Mouse (Mus musculus) heart, embryonic 15.5 days (tissue): ENCODE data around the gene Hoxc11. TPM values are rescaled to one million over a fixed set of nuclear protein-coding genes. Genes with fewer than 3 reads are reported as not detected.

ENCODE experiments used
- ATAC-seq: fragments of 200-750 bp; cut with Nextera tagmentation; replicated peaks from 2 replicates; pipeline ENCODE4 v1.8.0; 2017; ENCODE audit warnings: low read depth, moderate TSS enrichment; ENCODE audit not compliant: insufficient number of reproducible peaks, insufficient read depth, low FRiP score
- H3K27ac ChIP-seq: fragments of 300-500 bp; sonication (generic); 2 replicates; pipeline ENCODE4 v1.5.1; 2015; ENCODE audit warnings: mild to moderate bottlenecking, inconsistent platforms
- H3K27me3 ChIP-seq: fragments of 300-500 bp; sonication (generic); 2 replicates; pipeline ENCODE4 v1.6.1; 2015; ENCODE audit warnings: inconsistent platforms
- H3K36me3 ChIP-seq: fragments of 300-500 bp; sonication (generic); 2 replicates; pipeline ENCODE4 v1.6.1; 2015; ENCODE audit warnings: mild to moderate bottlenecking, inconsistent platforms
- H3K4me1 ChIP-seq: fragments of 300-500 bp; sonication (generic); replicated peaks from 2 replicates; pipeline ENCODE4 v1.6.1; 2015; ENCODE audit warnings: inconsistent platforms
- H3K4me2 ChIP-seq: fragments of 300-500 bp; sonication (generic); 2 replicates; pipeline ENCODE4 v1.6.1; 2015; ENCODE audit warnings: inconsistent platforms, mild to moderate bottlenecking, moderate library complexity
- H3K4me3 ChIP-seq: fragments of 300-500 bp; sonication (generic); 2 replicates; pipeline ENCODE4 v1.5.1; 2015; ENCODE audit warnings: mild to moderate bottlenecking, inconsistent platforms
- H3K9ac ChIP-seq: fragments of 300-500 bp; sonication (generic); 2 replicates; pipeline ENCODE4 v1.6.1; 2015; ENCODE audit warnings: mild to moderate bottlenecking, inconsistent platforms
- H3K9me3 ChIP-seq: fragments of 300-500 bp; sonication (generic); replicated peaks from 2 replicates; pipeline ENCODE4 v1.6.1; 2016; ENCODE audit warnings: inconsistent platforms
- WGBS: fragments of 180-500 bp; shearing (Covaris S2); methylation state at CpG from one replicate; pipeline ENCODE4 v1.1.7; 2015; ENCODE audit warnings: mixed read lengths; 5-methylcytosine and 5-hydroxymethylcytosine counted together
- polyA plus RNA-seq: library from polyadenylated mRNA; unstranded; fragments of >200 nt; fragmentation: Nextera tagmentation; extraction: Ambion mirVana; gene quantifications from 2 replicates; pipeline ENCODE4 v1.2.1, GENCODE M21; 2015

Gene Hoxc11
- polyA plus RNA-seq = not detected in 2 replicates

GRCm38 (mm10) chr15:102954192-102955006, at the start of gene Hoxc11:
Gene Hoxc11 (plus strand): TSS chr15:102954427.
- Histone ChIP-seq H3K27me3 (peaks cover 98% of the 10 kb centered on the region), H3K27ac (no peak within 1 kb of the TSS), H3K4me3 (no peak within 1 kb of the TSS; the same call in 1 of the 2 replicates), H3K9me3 (no peaks in the 10 kb centered on the region), H3K4me1 (0 out of 2 replicates have a peak, but pooled peaks cover 3% of the 10 kb centered on the region), H3K9ac (no peak within 1 kb of the TSS), H3K36me3 (no peaks in the 10 kb centered on the region), H3K4me2 (no peak within 1 kb of the TSS)
- WGBS = 2% methylated on average over 56 of the region's 57 CpGs
- ATAC-seq = no peak

- no peaks in the 10 kb centered on the region for H3K9me3 ChIP-seq
- ATAC-seq = no peak
- WGBS = 15% methylated on average over 1 of the region's 1 CpGs
Measured at GRCm38 (mm10) chr15:102904946-102905345, 49.3 kb upstream of the Hoxc11 start.

GRCm38 (mm10) chr15:102909536-102909935, 44.7 kb upstream of the Hoxc11 start:
- H3K9me3 ChIP-seq = no peaks in the 10 kb centered on the region
- peaks cover 92% of the 10 kb centered on the region for H3K27me3 ChIP-seq
- H3K4me3 ChIP-seq = no peak overlapping the region
- ATAC-seq = no peak
- no peaks in the 10 kb centered on the region for H3K36me3 ChIP-seq
- no peaks in the 10 kb centered on the region; the same call in 1 of the 2 replicates for H3K4me1 ChIP-seq
- H3K4me2 ChIP-seq = no peak overlapping the region
- WGBS = under 1% methylated on average over 4 of the region's 4 CpGs
- no peak overlapping the region for H3K9ac ChIP-seq
- H3K27ac ChIP-seq = no peak overlapping the region

More at GRCm38 (mm10) chr15:102904946-102905345, 49.3 kb upstream of the Hoxc11 start:
- no peak overlapping the region for H3K4me3 ChIP-seq
- no peaks in the 10 kb centered on the region for H3K36me3 ChIP-seq
- no peaks in the 10 kb centered on the region; the same call in 1 of the 2 replicates for H3K4me1 ChIP-seq
- H3K4me2 ChIP-seq = no peak overlapping the region
- peaks cover 83% of the 10 kb centered on the region for H3K27me3 ChIP-seq
- no peak overlapping the region for H3K27ac ChIP-seq
- H3K9ac ChIP-seq = no peak overlapping the region

GRCm38 (mm10) chr15:102910038-102910437, 44.2 kb upstream of the Hoxc11 start:
- Histone ChIP-seq H3K4me3 (no peak overlapping the region), H3K4me1 (no peaks in the 10 kb centered on the region; the same call in 1 of the 2 replicates), H3K27me3 (peaks cover 94% of the 10 kb centered on the region), H3K9ac (no peak overlapping the region), H3K4me2 (no peak overlapping the region), H3K9me3 (no peaks in the 10 kb centered on the region), H3K36me3 (no peaks in the 10 kb centered on the region), H3K27ac (no peak overlapping the region)
- no peak for ATAC-seq
- WGBS = under 1% methylated on average over 18 of the region's 18 CpGs

- Histone ChIP-seq H3K4me2 (no peak overlapping the region), H3K36me3 (no peaks in the 10 kb centered on the region), H3K9me3 (no peaks in the 10 kb centered on the region), H3K27me3 (peaks cover 92% of the 10 kb centered on the region), H3K4me3 (no peak overlapping the region), H3K9ac (no peak overlapping the region), H3K27ac (no peak overlapping the region), H3K4me1 (no peaks in the 10 kb centered on the region; the same call in 1 of the 2 replicates)
- WGBS = 2% methylated on average over 22 of the region's 22 CpGs
- no peak for ATAC-seq
Measured at GRCm38 (mm10) chr15:102910496-102911095, 43.6 kb upstream of the Hoxc11 start.

- Histone ChIP-seq H3K4me1 (no peaks in the 10 kb centered on the region; the same call in 1 of the 2 replicates), H3K27ac (no peak overlapping the region), H3K4me2 (no peak overlapping the region), H3K4me3 (no peak overlapping the region), H3K36me3 (no peaks in the 10 kb centered on the region), H3K27me3 (peaks cover 93% of the 10 kb centered on the region), H3K9ac (no peak overlapping the region), H3K9me3 (no peaks in the 10 kb centered on the region)
- under 1% methylated on average over 19 of the region's 19 CpGs for WGBS
- ATAC-seq = no peak
Measured at GRCm38 (mm10) chr15:102913038-102913585, 41.1 kb upstream of the Hoxc11 start.

GRCm38 (mm10) chr15:102917972-102918572, 36.2 kb upstream of the Hoxc11 start:
- H3K4me2 ChIP-seq = no peak overlapping the region
- ATAC-seq = no peak
- WGBS = 1% methylated on average over 20 of the region's 20 CpGs

GRCm38 (mm10) chr15:102918611-102919265, 35.5 kb upstream of the Hoxc11 start:
- WGBS = 2% methylated on average over 7 of the region's 7 CpGs
- ATAC-seq = no peak
- Histone ChIP-seq H3K4me3 (no peak overlapping the region), H3K27ac (no peak overlapping the region), H3K4me1 (peaks cover 15% of the 10 kb centered on the region), H3K9me3 (no peaks in the 10 kb centered on the region), H3K27me3 (peaks cover 96% of the 10 kb centered on the region), H3K36me3 (no peaks in the 10 kb centered on the region), H3K4me2 (no peak overlapping the region), H3K9ac (no peak overlapping the region)

More at GRCm38 (mm10) chr15:102917972-102918572, 36.2 kb upstream of the Hoxc11 start:
- Histone ChIP-seq H3K9ac (no peak overlapping the region), H3K4me1 (peaks cover 15% of the 10 kb centered on the region), H3K9me3 (no peaks in the 10 kb centered on the region), H3K27me3 (peaks cover 96% of the 10 kb centered on the region), H3K36me3 (no peaks in the 10 kb centered on the region), H3K27ac (no peak overlapping the region), H3K4me3 (no peak overlapping the region)

- H3K4me1 ChIP-seq = peaks cover 15% of the 10 kb centered on the region
- H3K9me3 ChIP-seq = no peaks in the 10 kb centered on the region
- ATAC-seq = no peak
- no peak overlapping the region for H3K4me3 ChIP-seq
- H3K36me3 ChIP-seq = no peaks in the 10 kb centered on the region
- H3K27ac ChIP-seq = no peak overlapping the region
- H3K4me2 ChIP-seq = no peak overlapping the region
- H3K9ac ChIP-seq = no peak overlapping the region
- H3K27me3 ChIP-seq = peaks cover 98% of the 10 kb centered on the region
- WGBS = 7% methylated on average over 12 of the region's 12 CpGs
Measured at GRCm38 (mm10) chr15:102919336-102920180, 34.7 kb upstream of the Hoxc11 start.

GRCm38 (mm10) chr15:102920619-102921018, 33.6 kb upstream of the Hoxc11 start:
- WGBS = 0% methylated on average over 20 of the region's 20 CpGs
- Histone ChIP-seq H3K4me1 (peaks cover 15% of the 10 kb centered on the region), H3K9ac (no peak overlapping the region), H3K27me3 (peaks cover 99% of the 10 kb centered on the region), H3K9me3 (no peaks in the 10 kb centered on the region), H3K4me2 (peak overlapping the region; percentile 47), H3K27ac (no peak overlapping the region), H3K36me3 (no peaks in the 10 kb centered on the region), H3K4me3 (peak overlapping the region; percentile 26)
- ATAC-seq = 0 out of 2 replicates have a peak, but pooled peaks have one; percentile 22
